Mouse (Mus musculus) heart, adult 2 months (tissue): ENCODE results near the gene Dio3.

Experiments used
- CTCF ChIP-seq: fragments of 200-600 bp; IDR thresholded peaks from 2 replicates; pipeline ENCODE4 v1.8.1; 2022; ENCODE audit warnings: antibody characterized with exemption, mild to moderate bottlenecking, moderate library complexity
- EP300 ChIP-seq: fragments of 200-500 bp; IDR thresholded peaks from 2 replicates; pipeline ENCODE4 v1.6.1; 2011; ENCODE audit warnings: low read depth, low read length, control low read depth; ENCODE audit not compliant: insufficient read depth
- POLR2A ChIP-seq: fragments of 200-500 bp; IDR thresholded peaks from 2 replicates; pipeline ENCODE4 v1.6.1; 2011; ENCODE audit warnings: mild to moderate bottlenecking, low read depth, low read length, control low read depth; ENCODE audit not compliant: insufficient read depth

DNA sequence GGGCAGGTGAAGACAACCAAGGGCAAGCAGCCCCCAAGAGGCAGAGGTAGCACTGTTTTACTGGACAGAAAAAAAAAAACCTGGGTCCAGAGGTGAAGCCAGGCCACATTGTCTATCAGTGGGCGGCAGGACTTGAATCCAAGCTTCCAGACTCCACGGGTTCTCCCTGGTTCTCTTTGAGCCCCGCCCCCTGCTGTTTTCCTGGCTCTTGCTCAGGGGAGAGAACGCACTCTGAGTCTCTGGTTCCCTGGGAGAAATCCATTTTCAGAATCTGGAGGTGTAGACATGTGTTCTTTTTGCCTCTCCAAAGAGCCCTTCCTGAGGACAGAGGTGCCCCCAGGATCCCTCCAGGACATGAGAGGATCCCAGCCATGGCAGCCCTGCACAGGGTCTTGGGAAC lies 9.2 kb upstream of the Dio3 start:
- TF ChIP-seq CTCF (no peak), EP300 (no peak), POLR2A (no peak)
